Mouse (Mus musculus): ENCODE measurements around the gene Nck2. TPM values are rescaled to one million over a fixed set of nuclear protein-coding genes. Genes with fewer than 3 reads are reported as not detected.

Gene Nck2
- total RNA-seq, 2 experiments from 2014 or later, result 56.2 to 58.7 TPM

- intact Hi-C loops (cut with DNase I), result no loop called here
Observed at GRCm38 (mm10) chr1:43559043-43559692, 114.8 kb downstream of the Nck2 start.

GRCm38 (mm10) chr1:43561085-43561484 is 116.7 kb downstream of the Nck2 start:
- DNase-seq, result no peak
- intact Hi-C loops (cut with DNase I), result no loop called here

More at GRCm38 (mm10) chr1:43559043-43559692, 114.8 kb downstream of the Nck2 start:
- DNase-seq, result no peak

- intact Hi-C loops (cut with DNase I), result no loop called here
- DNase-seq, result peak; percentile 62
Observed at GRCm38 (mm10) chr1:43562002-43562666, 117.8 kb downstream of the Nck2 start.

GRCm38 (mm10) chr1:43565260-43565659 is 120.9 kb downstream of the Nck2 start:
- DNase-seq, result no peak
- intact Hi-C loops (cut with DNase I), result no loop called here

GRCm38 (mm10) chr1:43566677-43567377 is 122.4 kb downstream of the Nck2 start:
- intact Hi-C loops (cut with DNase I), result no loop called here
- no peak for DNase-seq

- no peak for DNase-seq
- intact Hi-C loops (cut with DNase I), result no loop called here
Observed at GRCm38 (mm10) chr1:43568824-43569223, 124.4 kb downstream of the Nck2 start.

- intact Hi-C loops (cut with DNase I), result loop anchor here (10.0 kb wide), 1 partner anchor 164 kb away; the partner anchor contains the start of gene 1500015O10Rik
- no peak for DNase-seq
Observed at GRCm38 (mm10) chr1:43571105-43571504, 126.7 kb downstream of the Nck2 start.

GRCm38 (mm10) chr1:43574793-43575304 is 130.5 kb downstream of the Nck2 start:
- intact Hi-C loops (cut with DNase I), result loop anchor here (10.0 kb wide), 1 partner anchor 160 kb away; the partner anchor contains the start of gene 1500015O10Rik

GRCm38 (mm10) chr1:43577371-43577770 is 133.0 kb downstream of the Nck2 start:
- DNase-seq, result no peak
- intact Hi-C loops (cut with DNase I), result loop anchor here (10.0 kb wide), 1 partner anchor 157 kb away; the partner anchor contains the start of gene 1500015O10Rik

More at GRCm38 (mm10) chr1:43574793-43575304, 130.5 kb downstream of the Nck2 start:
- no peak for DNase-seq

GRCm38 (mm10) chr1:43583564-43583963 is 139.2 kb downstream of the Nck2 start:
- intact Hi-C loops (cut with DNase I), result no loop called here
- DNase-seq, result no peak

- no peak for DNase-seq
- intact Hi-C loops (cut with DNase I), result no loop called here
Observed at GRCm38 (mm10) chr1:43589001-43589400, 144.6 kb downstream of the Nck2 start.

- intact Hi-C loops (cut with DNase I), result no loop called here
- no peak for DNase-seq
Observed at GRCm38 (mm10) chr1:43589910-43590309, 145.5 kb downstream of the Nck2 start.

GRCm38 (mm10) chr1:43590727-43591126 is 146.3 kb downstream of the Nck2 start:
- intact Hi-C loops (cut with DNase I), result no loop called here

GRCm38 (mm10) chr1:43593069-43593468 is 148.7 kb downstream of the Nck2 start:
- DNase-seq, result no peak
- intact Hi-C loops (cut with DNase I), result no loop called here

More at GRCm38 (mm10) chr1:43590727-43591126, 146.3 kb downstream of the Nck2 start:
- no peak for DNase-seq

- DNase-seq, result no peak
- intact Hi-C loops (cut with DNase I), result no loop called here
Observed at GRCm38 (mm10) chr1:43594738-43595137, 150.4 kb downstream of the Nck2 start.

- no peak for DNase-seq
- intact Hi-C loops (cut with DNase I), result no loop called here
Observed at GRCm38 (mm10) chr1:43597731-43598130, 153.4 kb downstream of the Nck2 start.

- intact Hi-C loops (cut with DNase I), result no loop called here
- DNase-seq, result no peak
Observed at GRCm38 (mm10) chr1:43599483-43599882, 155.1 kb downstream of the Nck2 start.

GRCm38 (mm10) chr1:43601054-43601453 is 156.7 kb downstream of the Nck2 start:
- intact Hi-C loops (cut with DNase I), result no loop called here
- DNase-seq, result no peak

- intact Hi-C loops (cut with DNase I), result no loop called here
Observed at GRCm38 (mm10) chr1:43615948-43616347, 171.6 kb downstream of the Nck2 start.

More at GRCm38 (mm10) chr1:43615948-43616347, 171.6 kb downstream of the Nck2 start:
- no peak for DNase-seq
